Mouse (Mus musculus) CD8-positive naive resting alpha-beta T cell, adult 2 months (primary cell): ENCODE measurements around the gene Ifi204.
"Not testable (repeated sequence)": the region's sequence is repeated elsewhere in the genome, so short reads cannot be mapped to it uniquely, and the experiment has no call there.

ENCODE experiments used
- DNase-seq, 2 experiments: peaks; one replicate each; pipeline ENCODE4 v3.0.0; 2022; ENCODE audit warnings: low read depth in 2 of 2, low spot score in 2 of 2

The Ifi204 gene

GRCm38 (mm10) chr1:173766848-173767617, at the start of gene Ifi204:
Ifi204 (minus strand) TSS chr1:173766943.
- DNase-seq: not testable (repeated sequence)

GRCm38 (mm10) chr1:173809294-173809693, 42.6 kb upstream of the Ifi204 start:
- not testable (repeated sequence) for DNase-seq

- DNase-seq: not testable (repeated sequence)
These were observed 36.0 kb upstream of the Ifi204 start for GRCm38 (mm10) chr1:173802689-173803281.

- not testable (repeated sequence) for DNase-seq
These were observed 35.5 kb upstream of the Ifi204 start for GRCm38 (mm10) chr1:173802207-173802606.

GRCm38 (mm10) chr1:173801791-173802190, 35.0 kb upstream of the Ifi204 start:
- DNase-seq: not testable (repeated sequence)

GRCm38 (mm10) chr1:173773457-173773856, 6.7 kb upstream of the Ifi204 start:
- DNase-seq: not testable (repeated sequence)

- not testable (repeated sequence) for DNase-seq
These were observed 6.7 kb downstream of the Ifi204 start for GRCm38 (mm10) chr1:173760032-173760431.

- no peak for DNase-seq
These were observed 24.5 kb downstream of the Ifi204 start for GRCm38 (mm10) chr1:173742262-173742661.

- no peak for DNase-seq
These were observed 25.1 kb downstream of the Ifi204 start, which contains the start of gene Ifi207 for GRCm38 (mm10) chr1:173741656-173742055. Ifi207 (minus strand) TSS chr1:173741747.

- no peak for DNase-seq
These were observed 26.2 kb downstream of the Ifi204 start for GRCm38 (mm10) chr1:173740537-173740936.

GRCm38 (mm10) chr1:173736986-173737385, 29.8 kb downstream of the Ifi204 start:
- no peak for DNase-seq

- DNase-seq: not testable (repeated sequence)
These were observed 31.7 kb downstream of the Ifi204 start for GRCm38 (mm10) chr1:173735015-173735414.

GRCm38 (mm10) chr1:173733219-173733618, 33.5 kb downstream of the Ifi204 start:
- no peak for DNase-seq
